Mouse (Mus musculus) limb, embryonic 12.5 days (tissue): Measurements from ENCODE around the gene Pttg1ip. TPM values are rescaled to one million over a fixed set of nuclear protein-coding genes. Genes with fewer than 3 reads are reported as not detected.

ENCODE experiments used
- ATAC-seq: fragments of 200-750 bp; cut with Nextera tagmentation; 2 replicates; pipeline ENCODE4 v1.8.0; 2017; ENCODE audit warnings: low read depth, moderate TSS enrichment; ENCODE audit not compliant: insufficient number of reproducible peaks, insufficient read depth, low FRiP score, low TSS enrichment
- H3K27ac ChIP-seq: fragments of 300-500 bp; sonication (generic); 2 replicates; pipeline ENCODE4 v1.5.1; 2016; ENCODE audit warnings: mild to moderate bottlenecking, moderate library complexity
- H3K27me3 ChIP-seq: fragments of 300-500 bp; sonication (generic); 2 replicates; pipeline ENCODE4 v1.6.1; 2016; ENCODE audit warnings: mild to moderate bottlenecking, moderate library complexity
- H3K36me3 ChIP-seq: fragments of 300-500 bp; sonication (generic); 2 replicates; pipeline ENCODE4 v1.6.1; 2016; ENCODE audit warnings: mild to moderate bottlenecking, moderate library complexity
- H3K4me1 ChIP-seq: fragments of 300-500 bp; sonication (generic); replicated peaks from 2 replicates; pipeline ENCODE4 v1.6.1; 2016
- H3K4me2 ChIP-seq: fragments of 300-500 bp; sonication (generic); 2 replicates; pipeline ENCODE4 v1.6.1; 2016; ENCODE audit warnings: mild to moderate bottlenecking, moderate library complexity
- H3K4me3 ChIP-seq: fragments of 300-500 bp; sonication (generic); replicated peaks from 2 replicates; pipeline ENCODE4 v1.5.1; 2016; ENCODE audit warnings: mild to moderate bottlenecking
- H3K9ac ChIP-seq: fragments of 300-500 bp; sonication (generic); replicated peaks from 2 replicates; pipeline ENCODE4 v1.6.1; 2016; ENCODE audit warnings: mild to moderate bottlenecking, moderate library complexity
- H3K9me3 ChIP-seq: fragments of 300-500 bp; sonication (generic); 2 replicates; pipeline ENCODE4 v1.6.1; 2016; ENCODE audit warnings: mild to moderate bottlenecking, moderate library complexity
- WGBS: fragments of 180-500 bp; shearing (Covaris S2); methylation state at CpG from one replicate; pipeline ENCODE4 v1.1.7; 2016; 5-methylcytosine and 5-hydroxymethylcytosine counted together
- polyA plus RNA-seq: library from polyadenylated mRNA; unstranded; fragments of >200 nt; fragmentation: Nextera tagmentation; extraction: Ambion mirVana; gene quantifications from 2 replicates; pipeline ENCODE4 v1.2.1, GENCODE M21; 2016

Gene Pttg1ip
- polyA plus RNA-seq, 1 experiment from 2014 or later = 83.6 TPM

DNA sequence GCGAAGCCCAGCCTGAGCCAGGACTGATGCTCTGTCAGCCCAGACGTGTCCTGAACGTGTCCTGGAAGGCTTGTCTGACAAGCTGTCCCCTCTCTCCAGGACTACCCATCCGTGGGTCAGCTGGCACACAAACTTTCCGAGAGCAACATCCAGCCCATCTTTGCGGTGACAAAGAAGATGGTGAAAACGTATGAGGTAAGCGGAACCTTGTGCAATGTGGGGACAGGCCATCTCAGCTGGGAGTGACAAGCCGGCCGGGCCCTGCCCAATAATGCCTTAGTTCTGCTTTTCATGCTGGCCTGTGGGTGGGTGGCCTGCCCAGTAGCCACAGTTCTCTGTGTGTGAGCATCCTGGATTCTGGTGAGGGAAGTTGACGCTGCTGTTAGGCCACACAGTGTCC is 30.6 kb upstream of the Pttg1ip start:
- Histone ChIP-seq H3K9ac (no peak overlapping the region), H3K27ac (no peak overlapping the region), H3K4me3 (no peak overlapping the region), H3K4me2 (no peak overlapping the region), H3K27me3 (no peaks in the 10 kb centered on the region), H3K9me3 (no peaks in the 10 kb centered on the region), H3K36me3 (no peaks in the 10 kb centered on the region), H3K4me1 (no peaks in the 10 kb centered on the region)
- ATAC-seq = no peak
- WGBS = 77% methylated on average over 11 of the region's 11 CpGs

GRCm38 (mm10) chr10:77552162-77552561 is 29.4 kb upstream of the Pttg1ip start:
- WGBS = 85% methylated on average over 5 of the region's 5 CpGs
- H3K27ac ChIP-seq = no peak overlapping the region
- no peak for ATAC-seq
- no peaks in the 10 kb centered on the region for H3K4me1 ChIP-seq
- H3K9ac ChIP-seq = no peak overlapping the region
- no peak overlapping the region for H3K4me2 ChIP-seq
- no peak overlapping the region for H3K4me3 ChIP-seq
- no peaks in the 10 kb centered on the region for H3K36me3 ChIP-seq
- no peaks in the 10 kb centered on the region for H3K9me3 ChIP-seq
- no peaks in the 10 kb centered on the region for H3K27me3 ChIP-seq

GRCm38 (mm10) chr10:77553285-77553684 is 28.2 kb upstream of the Pttg1ip start:
- 75% methylated on average over 4 of the region's 4 CpGs for WGBS

DNA sequence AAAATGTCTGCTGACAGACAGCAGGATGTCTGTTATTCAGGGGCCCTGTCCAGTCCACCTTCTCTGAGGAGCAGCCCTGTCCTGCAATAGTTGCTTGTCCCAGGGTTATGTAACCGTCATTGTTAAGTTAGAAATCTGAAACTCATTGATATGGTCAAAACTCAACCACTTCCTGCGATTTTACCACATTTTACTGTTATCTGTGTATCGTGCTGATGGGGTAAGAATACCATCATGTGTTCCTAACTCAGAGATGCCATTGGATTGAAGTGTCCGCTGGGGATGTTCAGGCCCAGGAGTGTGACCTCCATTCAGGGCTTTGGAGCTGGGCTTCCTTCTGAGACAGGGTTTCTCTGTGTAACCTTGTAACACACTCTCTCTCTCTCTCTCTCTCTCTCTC is 26.6 kb upstream of the Pttg1ip start:
- 86% methylated on average over 4 of the region's 4 CpGs for WGBS
- Histone ChIP-seq H3K4me3 (no peak overlapping the region), H3K36me3 (no peaks in the 10 kb centered on the region), H3K9ac (no peak overlapping the region), H3K9me3 (no peaks in the 10 kb centered on the region), H3K27me3 (no peaks in the 10 kb centered on the region), H3K4me2 (no peak overlapping the region), H3K27ac (no peak overlapping the region), H3K4me1 (no peaks in the 10 kb centered on the region)
- no peak for ATAC-seq

More at GRCm38 (mm10) chr10:77553285-77553684, 28.2 kb upstream of the Pttg1ip start:
- Histone ChIP-seq H3K4me2 (no peak overlapping the region), H3K27me3 (no peaks in the 10 kb centered on the region), H3K36me3 (no peaks in the 10 kb centered on the region), H3K4me3 (no peak overlapping the region), H3K9me3 (no peaks in the 10 kb centered on the region), H3K27ac (no peak overlapping the region), H3K9ac (no peak overlapping the region), H3K4me1 (no peaks in the 10 kb centered on the region)
- ATAC-seq = no peak

DNA sequence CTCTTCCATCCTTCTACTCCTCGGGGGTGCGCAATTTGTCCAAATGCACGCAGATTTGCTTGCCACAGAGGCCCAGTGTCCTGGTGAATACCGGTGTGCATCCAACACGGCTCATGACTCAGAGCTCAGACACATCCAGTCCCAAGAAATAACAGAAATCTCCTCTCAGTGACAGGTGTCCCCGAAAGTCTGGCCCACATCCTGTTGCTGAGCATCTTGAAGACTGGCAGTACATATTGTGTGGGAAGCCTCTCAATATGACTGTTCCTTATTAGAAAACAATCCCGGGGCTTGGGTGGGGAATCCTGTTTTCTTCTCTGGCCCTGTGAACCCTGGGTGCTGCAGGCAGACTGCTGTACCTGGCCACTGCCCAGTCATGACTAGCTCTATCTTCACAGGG is 24.9 kb upstream of the Pttg1ip start:
- WGBS = 88% methylated on average over 7 of the region's 7 CpGs
- Histone ChIP-seq H3K4me2 (no peak overlapping the region), H3K36me3 (no peaks in the 10 kb centered on the region)

GRCm38 (mm10) chr10:77557641-77558040 is 23.9 kb upstream of the Pttg1ip start:
- no peaks in the 10 kb centered on the region for H3K36me3 ChIP-seq
- no peak overlapping the region for H3K4me2 ChIP-seq
- no peak overlapping the region for H3K27ac ChIP-seq
- no peaks in the 10 kb centered on the region for H3K27me3 ChIP-seq
- 82% methylated on average over 4 of the region's 4 CpGs for WGBS
- no peak overlapping the region for H3K4me3 ChIP-seq
- no peak for ATAC-seq
- no peaks in the 10 kb centered on the region for H3K9me3 ChIP-seq
- no peaks in the 10 kb centered on the region for H3K4me1 ChIP-seq
- H3K9ac ChIP-seq = no peak overlapping the region

More for the DNA sequence above, 24.9 kb upstream of the Pttg1ip start:
- Histone ChIP-seq H3K27ac (no peak overlapping the region), H3K4me1 (no peaks in the 10 kb centered on the region), H3K9me3 (no peaks in the 10 kb centered on the region), H3K4me3 (no peak overlapping the region), H3K27me3 (no peaks in the 10 kb centered on the region), H3K9ac (no peak overlapping the region)
- no peak for ATAC-seq

GRCm38 (mm10) chr10:77560090-77560489 is 21.4 kb upstream of the Pttg1ip start:
- H3K4me3 ChIP-seq = no peak overlapping the region
- H3K9me3 ChIP-seq = no peaks in the 10 kb centered on the region
- H3K4me2 ChIP-seq = no peak overlapping the region
- no peaks in the 10 kb centered on the region for H3K36me3 ChIP-seq
- no peak overlapping the region for H3K27ac ChIP-seq
- WGBS = 86% methylated on average over 11 of the region's 11 CpGs
- H3K9ac ChIP-seq = no peak overlapping the region
- no peaks in the 10 kb centered on the region for H3K4me1 ChIP-seq
- ATAC-seq = no peak
- H3K27me3 ChIP-seq = no peaks in the 10 kb centered on the region

DNA sequence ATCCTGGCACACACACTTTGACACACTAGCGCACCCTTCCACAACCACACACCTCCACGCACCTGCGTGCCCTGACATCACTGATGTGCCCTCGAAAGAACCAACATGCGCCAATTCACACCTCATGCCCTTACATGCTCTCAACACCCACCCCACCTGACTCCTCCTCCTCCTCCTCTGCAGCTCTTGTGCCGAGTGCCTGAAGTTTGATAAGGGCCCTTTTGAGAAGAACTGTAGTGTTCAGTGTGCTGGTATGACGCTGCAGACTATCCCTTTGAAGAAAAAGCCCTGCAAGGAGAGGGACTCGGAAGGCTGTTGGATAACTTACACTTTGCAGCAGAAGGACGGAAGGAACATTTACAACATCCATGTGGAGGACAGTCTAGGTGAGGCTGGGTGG is 20.7 kb upstream of the Pttg1ip start:
- ATAC-seq = no peak
- H3K4me1 ChIP-seq = no peaks in the 10 kb centered on the region
- H3K4me2 ChIP-seq = no peak overlapping the region
- no peak overlapping the region for H3K4me3 ChIP-seq
- H3K27me3 ChIP-seq = no peaks in the 10 kb centered on the region
- H3K9me3 ChIP-seq = no peaks in the 10 kb centered on the region
- no peaks in the 10 kb centered on the region for H3K36me3 ChIP-seq
- WGBS = 83% methylated on average over 9 of the region's 9 CpGs
- H3K9ac ChIP-seq = no peak overlapping the region
- H3K27ac ChIP-seq = no peak overlapping the region

- Histone ChIP-seq H3K27ac (no peak overlapping the region), H3K36me3 (no peaks in the 10 kb centered on the region), H3K9me3 (no peaks in the 10 kb centered on the region), H3K4me2 (no peak overlapping the region), H3K27me3 (no peaks in the 10 kb centered on the region), H3K4me3 (no peak overlapping the region), H3K9ac (no peak overlapping the region), H3K4me1 (no peaks in the 10 kb centered on the region)
- WGBS = 86% methylated on average over 2 of the region's 2 CpGs
- no peak for ATAC-seq
Observed at GRCm38 (mm10) chr10:77561508-77561907, 20.0 kb upstream of the Pttg1ip start.

DNA sequence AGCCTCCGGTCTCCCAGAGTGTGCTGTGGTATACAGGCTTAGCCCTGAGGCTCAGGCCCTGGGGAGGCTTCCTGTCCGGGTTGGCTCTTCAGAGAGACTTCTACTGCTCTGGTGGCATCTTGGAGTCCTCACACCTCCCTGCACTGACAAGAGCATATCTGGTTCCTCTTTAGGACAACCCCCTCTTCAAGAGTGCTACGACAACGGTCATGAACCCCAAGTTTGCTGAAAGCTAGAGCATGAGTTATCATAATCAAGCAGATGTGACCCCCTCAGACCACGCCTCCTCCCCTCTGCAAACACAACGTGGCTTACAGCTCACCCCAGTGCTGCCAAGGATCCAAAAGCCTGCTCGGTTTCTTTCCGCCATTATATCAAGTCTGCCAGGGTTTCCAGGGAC is 16.5 kb upstream of the Pttg1ip start:
- ATAC-seq = no peak
- no peak overlapping the region for H3K4me3 ChIP-seq
- H3K27me3 ChIP-seq = no peaks in the 10 kb centered on the region
- H3K9me3 ChIP-seq = no peaks in the 10 kb centered on the region
- 81% methylated on average over 8 of the region's 8 CpGs for WGBS
- no peaks in the 10 kb centered on the region for H3K36me3 ChIP-seq
- H3K27ac ChIP-seq = no peak overlapping the region
- H3K4me2 ChIP-seq = no peak overlapping the region
- no peak overlapping the region for H3K9ac ChIP-seq
- peaks cover 11% of the 10 kb centered on the region; the same call in 1 of the 2 replicates for H3K4me1 ChIP-seq

DNA sequence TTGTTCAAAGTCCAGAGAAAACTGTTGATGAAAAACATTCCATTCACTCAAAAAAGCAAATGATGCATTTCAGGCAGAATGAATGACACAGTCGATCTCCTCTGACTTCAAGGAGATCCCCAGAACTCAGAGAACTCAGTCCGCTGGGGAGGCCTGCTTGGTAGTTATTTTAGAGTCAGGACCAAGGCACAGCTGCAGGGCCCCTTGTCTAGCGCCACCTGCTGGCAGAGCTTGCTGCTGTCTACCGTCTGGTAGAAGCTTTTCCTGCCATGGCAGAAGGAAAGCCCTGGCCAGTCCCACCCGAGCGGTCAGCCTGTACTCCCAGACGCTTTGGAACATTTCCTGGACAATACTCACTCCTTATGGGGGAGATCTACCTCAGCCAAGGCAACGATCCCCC is 14.9 kb upstream of the Pttg1ip start:
- Histone ChIP-seq H3K4me2 (no peak overlapping the region), H3K9ac (no peak overlapping the region), H3K27me3 (no peaks in the 10 kb centered on the region), H3K4me3 (no peak overlapping the region), H3K4me1 (peaks cover 11% of the 10 kb centered on the region; the same call in 1 of the 2 replicates), H3K9me3 (no peaks in the 10 kb centered on the region), H3K36me3 (no peaks in the 10 kb centered on the region), H3K27ac (no peak overlapping the region)
- 31% methylated on average over 8 of the region's 8 CpGs for WGBS
- ATAC-seq = no peak

DNA sequence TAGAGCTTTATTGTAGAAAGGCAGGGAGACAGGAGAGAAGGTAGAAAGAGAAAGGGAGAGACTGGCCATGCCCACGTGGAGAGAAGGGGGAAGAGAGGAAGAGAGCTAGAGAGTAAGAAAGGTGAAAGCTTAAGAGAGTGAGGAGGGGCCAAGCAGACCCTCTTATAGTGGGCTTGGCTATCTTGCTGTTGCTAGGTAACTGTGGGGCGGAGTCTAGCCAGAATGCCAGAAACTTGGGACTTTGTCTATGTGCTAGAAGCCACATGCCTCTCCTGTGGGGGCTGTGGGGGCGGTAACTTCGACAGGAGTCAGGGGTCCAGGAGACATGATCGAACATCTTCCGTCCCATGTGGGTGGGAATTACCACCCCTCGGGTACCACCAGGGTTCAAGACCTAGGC is 12.0 kb upstream of the Pttg1ip start:
- H3K4me3 ChIP-seq = no peak overlapping the region
- no peak for ATAC-seq
- no peak overlapping the region for H3K27ac ChIP-seq
- no peak overlapping the region for H3K9ac ChIP-seq
- 30% methylated on average over 7 of the region's 7 CpGs for WGBS
- H3K4me1 ChIP-seq = peaks cover 14% of the 10 kb centered on the region; the same call in 1 of the 2 replicates
- H3K9me3 ChIP-seq = no peaks in the 10 kb centered on the region
- H3K27me3 ChIP-seq = 0 out of 2 replicates have a peak, but pooled peaks cover 4% of the 10 kb centered on the region
- H3K4me2 ChIP-seq = no peak overlapping the region; the same call in 1 of the 2 replicates
- no peaks in the 10 kb centered on the region for H3K36me3 ChIP-seq
